Mouse (Mus musculus) heart, adult 8-10 months (tissue): ENCODE measurements around the gene Sptan1. TPM values are rescaled to one million over a fixed set of nuclear protein-coding genes. Genes with fewer than 3 reads are reported as not detected.

ENCODE experiments used
- DNase-seq: peaks from one replicate; pipeline ENCODE4 v3.0.0; 2022; ENCODE audit warnings: low spot score
- total RNA-seq, 4 experiments: library from RNA; stranded (reverse); gene quantifications; 2 replicates each; pipeline ENCODE4 v1.2.4; 2022

Gene Sptan1
- total RNA-seq, 4 experiments from 2014 or later = 137 to 180 (median 163) TPM

DNA sequence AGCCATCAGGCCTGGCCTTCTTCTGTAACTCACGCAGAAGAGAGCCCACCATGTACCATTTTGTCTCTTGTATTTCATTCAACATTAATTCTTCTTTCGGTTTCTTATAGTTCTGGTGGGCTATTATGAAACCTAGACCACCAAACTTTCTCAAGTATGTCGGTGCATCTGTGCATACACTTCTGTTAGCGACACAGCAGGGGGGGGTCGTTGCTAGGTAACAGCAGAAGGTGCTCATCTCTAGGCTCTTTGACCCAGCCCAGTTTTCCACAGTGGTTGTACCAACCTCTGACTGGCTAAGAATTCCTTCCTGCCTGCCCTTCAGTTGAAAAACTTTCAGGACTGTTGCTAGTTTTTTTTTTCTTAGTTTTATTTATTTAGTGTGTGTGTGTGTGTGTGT lies 93.1 kb downstream of the Sptan1 start:
- DNase-seq = no peak

DNA sequence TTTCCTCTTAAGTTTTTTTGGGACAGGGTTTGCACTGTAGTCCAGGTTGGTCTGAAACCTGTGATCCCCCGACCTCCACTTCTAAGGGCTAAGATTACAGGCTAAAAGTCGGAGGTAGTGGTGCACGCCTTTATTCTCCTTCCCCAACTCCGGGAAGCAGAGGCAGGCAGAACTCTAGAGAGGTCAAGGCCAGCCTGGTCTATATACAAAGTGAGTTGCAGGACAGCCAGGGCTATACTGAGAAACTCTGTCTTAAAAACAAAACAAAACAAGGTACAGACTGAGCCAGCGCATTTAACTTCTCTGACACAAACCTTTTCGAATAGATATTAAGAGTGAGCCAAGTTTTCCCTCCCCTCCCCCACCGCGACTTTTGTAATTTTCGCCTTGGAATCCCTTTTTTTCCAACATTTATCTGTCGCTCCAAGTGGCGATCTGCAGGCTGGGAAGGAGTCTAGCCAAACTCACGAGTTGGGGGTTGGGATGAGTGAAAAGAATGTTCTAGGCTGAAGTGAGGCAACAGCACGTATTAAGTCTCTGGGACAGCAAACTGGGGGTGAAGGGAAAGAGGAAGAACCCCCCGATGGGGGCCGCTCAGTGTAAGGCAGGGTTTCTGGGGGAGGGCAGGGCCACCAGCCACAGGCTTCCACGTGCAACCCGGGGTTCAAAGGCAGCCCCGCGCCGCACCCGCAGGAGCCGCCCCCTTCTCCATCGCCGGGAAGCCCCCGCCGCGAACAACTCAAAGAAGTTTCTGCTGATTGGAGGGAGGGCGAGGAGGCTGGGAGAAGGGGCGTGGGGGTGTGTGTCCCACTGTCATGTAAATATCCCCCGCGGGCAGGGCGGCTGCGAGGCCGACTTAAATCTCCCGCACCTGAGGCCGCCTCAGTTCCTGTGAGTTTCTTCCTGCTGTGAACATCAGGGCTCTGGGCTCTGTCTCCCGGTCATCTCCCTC lies 96.1 kb downstream of the Sptan1 start:
- peak; percentile 28 for DNase-seq

DNA sequence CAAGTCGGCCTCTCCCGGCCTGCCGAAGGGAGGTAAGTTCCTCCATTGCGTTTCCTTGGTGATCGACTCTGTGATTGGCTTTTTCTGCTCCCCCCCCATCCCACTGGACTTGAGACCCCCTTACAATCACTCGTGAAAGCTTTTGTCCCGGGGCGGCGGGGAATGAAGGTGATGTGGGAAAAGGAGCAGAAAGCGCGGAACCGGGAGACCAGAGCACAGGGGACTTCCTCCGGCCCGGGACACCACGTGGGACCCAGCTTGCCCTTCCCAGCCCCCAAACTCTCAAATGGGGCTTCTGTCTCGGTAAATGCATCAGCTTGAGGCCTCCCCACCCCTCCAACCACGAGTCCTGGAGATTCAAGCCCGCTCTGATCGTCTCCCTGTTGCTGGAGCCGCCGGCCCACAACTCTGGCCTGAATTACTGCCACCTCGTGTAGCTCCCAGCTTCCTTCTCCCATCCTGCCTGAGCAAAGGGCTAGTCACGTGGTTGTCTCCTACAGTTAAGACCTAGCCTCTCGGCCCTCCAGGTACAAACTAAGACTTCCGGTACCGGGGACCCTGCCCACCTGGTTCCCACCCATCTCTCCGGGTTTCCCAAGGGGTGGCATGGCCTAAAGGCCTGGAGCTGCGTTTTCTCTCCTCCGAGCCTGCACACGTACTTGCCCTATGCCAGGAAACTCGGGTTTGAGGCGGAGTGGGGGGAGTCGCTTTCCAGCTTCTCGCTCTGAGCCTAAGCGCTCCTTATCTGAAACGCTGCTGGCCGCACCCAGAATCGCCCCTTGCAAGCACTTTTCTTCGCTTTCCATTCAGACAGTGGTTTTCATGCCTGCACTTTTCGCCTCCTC lies 97.1 kb downstream of the Sptan1 start:
- peak; percentile 80 for DNase-seq

DNA sequence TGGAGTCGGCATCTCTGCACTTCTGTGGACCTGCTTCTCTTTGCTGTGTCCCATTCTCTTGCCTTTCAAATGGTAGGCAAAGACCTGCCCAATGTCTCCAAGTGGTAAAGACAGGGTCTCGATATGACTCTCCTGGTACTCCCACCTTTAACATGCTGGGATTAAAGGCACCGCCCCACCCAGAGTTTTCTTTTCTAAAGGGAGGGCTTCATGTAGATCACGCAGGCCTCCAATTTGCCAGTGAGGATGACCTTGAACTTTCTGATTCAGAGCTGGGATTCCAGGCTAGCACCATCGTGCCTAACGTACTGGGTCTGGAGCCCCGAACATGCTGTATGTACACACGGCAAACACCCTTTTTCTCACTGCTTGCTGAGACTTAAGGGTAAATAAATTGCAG lies 97.9 kb downstream of the Sptan1 start:
- DNase-seq = no peak

DNA sequence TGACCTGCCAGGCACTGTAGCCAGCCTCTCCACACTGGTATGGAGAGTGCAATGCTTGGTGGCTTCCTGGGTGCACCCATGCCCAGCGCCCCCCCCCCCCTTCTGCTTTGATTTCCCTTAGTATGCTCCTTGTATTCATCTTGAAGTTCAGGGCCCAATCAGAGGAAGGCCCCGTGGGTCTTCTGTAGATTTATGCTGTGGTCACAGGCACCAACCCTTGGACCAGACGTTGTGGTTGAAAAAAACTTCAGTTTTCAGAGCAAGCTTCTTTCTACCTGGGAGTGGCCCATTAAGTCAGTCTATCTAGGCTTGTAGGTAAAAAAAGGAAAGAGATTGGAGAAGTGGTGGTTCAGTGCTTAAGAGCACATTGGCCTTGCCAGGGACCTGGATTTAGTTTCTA lies 98.4 kb downstream of the Sptan1 start:
- no peak for DNase-seq

DNA sequence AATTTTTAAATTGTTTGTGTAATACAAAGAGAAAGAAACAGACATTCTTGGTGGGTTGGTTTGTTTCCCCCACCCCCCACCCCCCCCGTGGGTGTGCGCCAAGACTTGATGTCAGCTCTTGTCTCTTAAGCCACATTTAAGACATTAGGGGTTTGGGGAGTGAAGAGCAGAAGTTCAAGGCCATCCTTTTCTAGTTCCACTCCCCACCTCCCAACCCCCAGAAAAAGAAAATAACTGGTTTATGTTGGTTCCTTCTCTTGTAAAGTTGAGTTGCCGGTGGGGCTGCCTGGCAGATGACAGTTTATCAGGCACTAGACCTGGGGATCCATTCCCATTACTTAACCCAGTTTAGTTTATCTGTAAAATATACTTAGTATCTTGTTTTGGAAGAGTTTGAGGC lies 98.9 kb downstream of the Sptan1 start:
- no peak for DNase-seq

DNA sequence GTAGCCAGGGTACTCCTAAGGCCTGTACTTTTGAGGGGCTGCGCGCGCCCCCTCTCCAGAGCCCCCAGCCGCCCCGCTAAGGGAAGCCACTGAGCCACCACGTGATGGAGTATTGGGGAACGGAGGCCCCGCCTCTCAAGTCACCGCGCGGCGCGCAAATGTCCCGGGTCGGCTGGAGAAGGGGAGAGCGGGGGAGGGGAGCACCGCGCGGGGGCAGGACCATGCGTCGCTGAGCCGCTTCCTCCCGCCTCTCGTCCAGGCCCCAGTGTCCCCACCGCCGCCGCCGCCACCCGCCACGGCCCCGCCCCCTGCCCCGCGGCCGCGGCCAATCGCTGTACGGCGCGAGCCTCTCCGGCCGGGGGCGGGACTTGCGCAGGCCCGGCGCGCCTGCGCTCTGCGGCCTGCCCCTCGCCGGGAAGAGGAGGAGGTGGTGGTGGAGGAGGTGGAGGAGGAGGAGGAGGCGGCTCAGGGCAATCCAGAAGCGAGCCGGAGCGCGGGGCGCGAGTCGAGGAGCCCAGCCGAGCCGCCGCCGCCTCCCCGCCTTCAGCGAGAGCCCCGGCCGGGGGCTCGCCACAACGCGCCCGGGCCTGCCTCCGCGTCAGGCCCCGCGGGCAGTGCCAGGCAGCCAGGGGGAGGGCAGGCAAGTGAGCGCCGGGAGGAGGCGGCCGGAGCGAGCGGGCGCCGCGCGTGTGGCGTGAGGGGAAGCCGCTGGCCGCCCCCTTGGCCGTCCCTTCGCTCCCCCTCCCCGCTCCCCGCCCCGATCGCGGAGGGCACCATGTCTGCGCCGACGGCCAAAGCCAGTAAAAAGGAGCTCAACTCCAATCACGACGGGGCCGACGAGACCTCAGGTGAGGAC lies 100.9 kb downstream of the Sptan1 start:
- peak; percentile 92 for DNase-seq

DNA sequence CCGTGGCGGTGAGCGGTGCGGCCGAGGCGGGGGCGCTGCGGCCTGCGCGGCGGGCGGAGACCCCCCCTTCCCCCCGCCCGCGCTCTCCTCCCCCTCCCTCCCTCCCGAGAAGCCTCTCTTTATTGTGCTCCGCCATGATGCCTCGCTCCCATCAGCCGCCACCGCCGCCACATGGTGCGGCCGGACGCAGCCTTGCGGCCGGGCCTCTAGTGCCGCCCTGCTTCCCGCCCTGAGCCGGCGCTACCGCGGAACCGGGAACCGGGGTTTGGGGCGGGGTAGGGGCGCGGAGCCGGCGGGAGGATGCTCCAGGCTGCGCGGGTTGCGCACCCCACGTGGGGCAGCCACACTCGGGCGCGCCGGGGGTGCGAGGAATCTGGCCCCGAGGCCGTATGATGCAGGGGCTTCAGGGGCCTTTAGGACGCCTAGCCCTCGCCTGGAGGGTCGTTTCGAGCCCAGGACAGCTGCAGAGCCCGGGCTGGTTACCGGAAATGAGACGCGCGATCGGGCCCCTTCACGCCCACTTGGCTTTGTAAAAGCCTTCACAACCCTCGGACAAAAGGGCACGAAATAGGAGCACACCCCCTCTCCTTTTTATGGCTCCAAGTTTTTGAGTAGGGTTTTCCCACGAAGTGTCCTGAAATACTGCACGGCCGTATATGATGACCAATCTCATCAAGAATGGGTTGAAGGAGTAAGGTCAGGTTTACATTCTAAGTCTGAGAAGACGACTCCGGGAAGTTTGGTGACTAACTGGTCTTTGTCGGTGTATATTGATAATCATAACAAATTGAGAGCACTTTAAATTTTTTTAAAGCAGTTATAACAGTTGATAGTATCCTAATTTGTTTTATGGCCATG lies 101.9 kb downstream of the Sptan1 start:
- no peak for DNase-seq

DNA sequence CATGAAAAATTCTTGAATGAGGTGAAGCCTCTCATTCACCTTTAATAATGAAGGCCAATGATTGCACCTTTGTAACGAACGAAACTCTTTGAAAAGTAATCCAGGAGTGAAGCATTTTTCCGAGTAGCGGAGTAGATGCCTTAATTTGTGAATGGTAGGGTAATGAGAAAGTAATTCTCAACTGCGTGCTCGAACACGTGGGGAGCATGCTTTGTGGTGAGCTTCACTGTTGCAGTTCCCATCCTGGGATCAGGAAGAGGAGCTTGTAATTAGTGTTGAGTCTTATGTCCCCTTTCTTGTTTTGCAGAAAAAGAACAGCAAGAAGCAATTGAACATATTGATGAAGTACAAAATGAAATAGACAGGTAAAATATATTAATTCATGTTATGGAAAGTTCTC lies 102.6 kb downstream of the Sptan1 start:
- DNase-seq = no peak

DNA sequence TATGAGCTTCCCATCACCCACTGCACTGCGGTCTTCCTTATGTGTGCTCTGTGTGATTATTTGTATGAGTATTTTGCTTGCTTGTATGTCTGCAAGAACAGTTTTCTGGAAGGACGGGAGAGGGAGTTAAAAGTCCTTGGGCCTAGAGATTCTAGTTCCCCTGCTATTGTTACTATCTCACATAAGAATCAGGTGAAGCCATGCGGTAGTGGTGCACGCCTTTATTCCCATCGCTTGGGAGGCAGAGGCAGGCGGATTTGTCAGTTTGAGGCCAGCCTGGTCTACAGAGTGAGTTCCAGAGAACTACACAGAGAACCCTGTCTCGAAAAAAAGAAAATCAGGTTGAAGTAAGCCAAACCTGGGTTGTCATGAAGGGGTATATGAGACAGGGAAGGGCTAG lies 107.5 kb downstream of the Sptan1 start:
- DNase-seq = no peak

DNA sequence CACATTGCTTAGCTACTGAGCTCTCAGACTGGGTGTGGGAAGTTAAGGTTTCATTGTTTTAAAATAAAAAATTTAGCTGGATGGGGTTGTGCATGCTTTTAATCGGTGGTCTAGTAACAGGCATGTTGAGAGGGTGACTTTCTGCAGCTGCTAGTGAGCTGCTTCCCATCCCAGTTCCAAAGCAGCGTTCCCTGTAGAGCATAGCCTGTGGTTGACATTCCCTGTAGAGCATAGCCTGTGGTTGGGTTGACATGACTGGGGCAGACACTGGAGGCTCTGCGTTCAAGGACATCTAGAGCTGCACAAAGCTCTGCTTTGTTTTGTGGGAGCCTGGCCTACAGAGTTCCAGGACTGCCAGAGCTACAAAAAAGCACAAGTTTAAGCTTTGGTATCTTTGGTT lies 107.9 kb downstream of the Sptan1 start:
- DNase-seq = no peak

DNA sequence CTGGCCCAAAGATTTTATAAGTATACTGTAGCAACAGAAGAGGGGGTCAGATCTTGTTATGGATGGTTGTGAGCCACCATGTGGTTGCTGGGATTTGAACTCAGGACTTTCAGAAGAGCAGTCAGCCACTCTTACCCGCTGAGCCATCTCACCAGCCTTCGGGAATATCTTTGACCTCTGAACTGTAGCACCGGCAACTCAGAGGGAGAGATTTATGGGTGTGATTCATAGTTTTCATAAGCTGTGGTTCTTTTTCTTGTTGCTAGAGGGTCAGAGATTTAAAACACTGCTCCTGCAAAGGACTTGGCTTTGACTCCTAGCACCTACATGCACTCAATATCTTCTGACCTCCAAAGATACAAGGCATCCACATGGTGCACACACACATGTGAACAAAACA lies 110.3 kb downstream of the Sptan1 start:
- DNase-seq = no peak

DNA sequence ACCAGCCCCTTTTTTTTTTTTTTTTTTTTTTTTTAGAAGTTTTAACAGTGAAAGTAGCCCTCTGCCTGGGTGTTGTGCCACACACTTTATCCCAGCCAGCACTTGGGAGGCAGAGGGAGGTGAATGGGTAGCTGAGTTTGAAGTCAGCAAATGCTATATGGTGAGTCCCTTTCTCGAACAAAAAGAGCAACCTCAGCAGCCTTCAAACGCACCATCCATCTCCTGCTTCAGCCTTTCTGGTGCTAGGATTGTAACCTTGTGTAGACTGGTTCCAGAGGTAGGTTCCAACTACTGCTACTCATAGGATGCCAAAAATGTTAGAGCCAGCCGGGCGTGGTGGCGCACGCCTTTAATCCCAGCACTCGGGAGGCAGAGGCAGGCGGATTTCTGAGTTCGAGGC lies 111.1 kb downstream of the Sptan1 start:
- DNase-seq = no peak

DNA sequence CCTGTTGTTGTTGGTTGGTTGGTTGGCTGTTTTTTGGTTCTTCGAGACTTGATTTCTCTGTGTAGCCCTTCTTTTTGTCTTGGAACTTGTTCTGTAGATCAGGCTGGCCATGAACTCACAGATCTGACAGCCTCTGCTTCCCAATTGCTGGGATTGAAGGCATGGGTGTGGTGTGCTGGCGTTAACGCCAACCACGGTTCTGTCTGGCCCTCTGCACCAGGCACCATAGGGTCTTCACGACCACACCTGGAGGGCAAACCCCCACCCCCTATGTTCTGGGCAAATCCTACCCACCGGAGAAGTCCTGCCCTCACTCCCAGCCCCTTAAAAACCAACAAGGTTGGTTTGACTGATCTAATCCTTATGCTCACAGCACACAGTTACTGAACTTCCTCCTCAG lies 111.6 kb downstream of the Sptan1 start:
- DNase-seq = no peak

DNA sequence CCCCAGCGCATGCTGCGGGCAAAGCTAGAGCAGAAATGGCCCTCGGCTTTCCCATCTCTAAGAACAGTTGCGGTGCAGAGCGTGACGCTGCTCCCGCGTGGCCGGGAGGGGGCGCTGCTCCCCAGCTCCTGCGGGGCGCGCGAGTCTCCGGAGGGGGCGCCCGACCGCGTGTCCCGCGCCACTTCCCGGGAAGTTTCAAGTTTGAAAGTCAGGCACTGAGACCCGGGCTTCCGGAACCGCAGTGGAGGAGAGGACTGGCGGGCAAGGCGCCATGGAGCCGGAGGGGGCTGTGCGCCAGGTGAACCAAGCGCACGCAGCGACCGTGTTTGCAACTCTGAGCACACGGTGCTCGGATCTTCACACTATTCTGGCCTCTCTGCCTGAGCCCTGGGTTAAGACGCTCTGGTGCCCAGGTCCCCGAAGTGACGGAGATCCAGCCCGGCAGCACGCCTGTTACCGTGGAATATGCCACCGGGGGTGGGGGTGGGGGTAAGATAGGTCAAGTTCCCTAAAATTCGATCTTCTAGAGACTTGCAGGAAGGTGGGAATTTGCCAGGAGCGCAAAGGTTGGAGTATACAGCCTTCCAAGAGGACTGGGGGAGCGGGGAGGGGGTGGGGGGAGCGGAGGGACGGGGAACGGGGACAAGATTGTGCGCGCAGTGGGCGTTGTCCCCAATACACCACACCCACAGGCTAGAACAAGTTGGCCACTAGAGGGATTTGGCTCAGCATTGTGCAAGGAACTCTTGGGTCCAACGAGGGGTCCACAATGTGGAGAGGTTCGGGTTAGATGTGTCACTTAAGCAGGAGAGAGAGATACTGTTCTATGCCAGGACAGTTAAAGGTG lies 112.4 kb downstream of the Sptan1 start, which contains the start of gene Pkn3:
Pkn3 (plus strand) TSS at position 183 of the 847 bp plus-strand sequence.
- DNase-seq = peak; percentile 82

DNA sequence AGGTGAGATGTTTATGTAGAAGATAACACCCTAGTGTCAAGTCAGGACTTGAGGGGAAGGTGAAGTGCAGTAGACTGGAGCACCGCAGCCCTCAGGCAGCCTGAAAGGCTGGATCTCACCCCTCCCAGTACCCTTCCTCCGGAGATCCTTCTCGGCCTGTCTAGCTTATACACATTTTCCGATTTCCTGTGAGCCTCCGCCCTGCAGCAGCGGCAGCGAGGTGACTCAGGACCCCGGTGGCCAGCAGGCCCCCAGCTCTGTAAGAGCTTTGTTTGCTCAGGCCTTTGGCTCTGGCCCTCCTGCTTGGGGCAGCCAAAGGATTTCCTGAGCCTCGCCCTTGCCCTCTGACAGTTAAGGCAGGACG lies 113.0 kb downstream of the Sptan1 start:
- peak; percentile 71 for DNase-seq

DNA sequence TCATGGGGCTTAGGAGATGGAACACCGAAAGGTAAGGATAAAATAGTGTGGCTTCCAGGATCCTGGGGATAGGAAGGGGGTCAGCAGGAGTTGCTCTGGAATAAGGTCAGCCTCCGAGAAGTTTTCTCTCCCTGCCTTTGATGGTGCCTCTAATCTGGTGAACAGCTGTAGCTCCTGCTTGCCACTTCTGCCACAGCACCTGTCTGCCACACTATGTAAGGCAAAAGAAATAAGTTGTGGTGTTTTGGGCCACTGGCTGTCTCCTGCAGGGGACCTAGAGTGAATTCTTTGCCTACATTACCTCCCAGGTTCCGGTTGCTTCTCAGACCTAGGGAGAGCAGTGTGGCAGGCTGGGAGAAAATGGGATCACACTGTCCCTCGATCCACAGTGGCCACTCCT lies 113.4 kb downstream of the Sptan1 start:
- DNase-seq = no peak

DNA sequence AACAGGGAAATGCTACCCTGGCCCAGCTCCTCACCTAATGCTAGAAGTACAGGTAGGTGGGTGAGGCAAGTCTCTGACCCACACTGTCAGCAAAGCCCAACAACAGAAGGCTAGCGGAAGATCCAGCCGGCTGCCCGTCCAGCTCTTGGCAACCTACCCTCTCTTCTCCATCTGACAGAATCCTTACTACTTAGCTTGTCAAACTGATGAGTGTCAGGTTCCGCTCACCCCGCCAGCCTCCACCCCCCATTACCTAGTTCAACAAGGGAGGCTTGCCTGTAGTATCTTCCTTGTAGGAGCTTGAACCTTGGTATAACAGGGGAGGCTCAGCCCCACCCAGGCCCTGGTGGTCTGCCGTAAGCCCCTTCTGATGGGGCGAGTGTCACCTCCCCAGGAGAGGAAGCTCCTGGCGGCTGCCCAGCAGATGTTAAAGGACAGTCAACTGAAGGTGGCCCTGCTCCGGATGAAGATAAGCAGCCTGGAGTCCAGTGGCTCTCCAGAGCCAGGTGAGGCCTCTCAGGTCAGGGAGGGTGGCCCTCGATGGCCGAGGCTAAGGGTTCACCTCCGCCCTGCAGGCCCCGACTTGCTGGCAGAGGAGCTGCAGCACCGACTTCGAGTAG lies 114.9 kb downstream of the Sptan1 start:
- DNase-seq = no peak
